Mouse (Mus musculus): ENCODE results near the gene Mafg. TPM values are rescaled to one million over a fixed set of nuclear protein-coding genes. Genes with fewer than 3 reads are reported as not detected.

Mafg gene
- total and polyA plus RNA-seq, 2 experiments from 2014 or later, result 39.7 to 40.1 TPM

DNA sequence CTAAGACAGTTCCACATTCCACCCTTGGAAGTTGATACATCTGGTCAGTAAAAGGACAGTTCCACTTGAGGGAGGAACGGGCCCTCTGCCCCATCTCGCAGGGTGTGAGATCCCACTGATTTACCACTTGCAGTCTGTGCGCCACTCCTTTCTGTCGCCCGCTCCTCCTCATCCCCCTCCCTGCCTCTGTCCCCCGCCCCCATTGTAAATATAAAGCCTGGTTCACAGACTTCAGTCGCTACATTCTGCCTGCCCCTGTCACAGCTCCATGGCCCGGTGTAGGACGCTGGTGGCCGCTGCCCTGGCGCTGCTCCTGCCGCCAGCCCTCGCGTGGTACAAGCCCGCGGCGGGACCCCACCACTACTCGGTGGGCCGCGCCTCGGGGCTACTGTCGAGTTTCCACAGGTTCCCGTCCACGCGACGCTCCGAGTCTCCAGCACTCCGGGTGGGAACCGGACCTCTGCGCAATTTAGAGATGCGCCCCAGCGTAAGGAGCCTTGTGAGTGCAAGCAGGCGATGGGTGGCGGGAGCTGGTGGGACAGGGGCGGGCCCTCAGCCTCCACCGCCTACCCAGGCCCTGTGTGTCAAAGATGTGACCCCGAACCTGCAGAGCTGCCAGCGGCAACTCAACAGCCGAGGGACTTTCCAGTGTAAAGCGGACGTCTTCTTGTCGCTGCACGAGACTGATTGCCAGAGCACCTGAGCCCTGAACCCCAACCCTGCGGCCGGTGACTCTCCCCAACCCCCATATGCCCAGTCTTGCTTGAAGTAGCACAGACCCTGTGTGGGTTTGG is 25.0 kb downstream of the Mafg start, which contains the start of gene Npb:
Gene Npb (plus strand): TSS at position 237 of the 794 bp plus-strand sequence.
- Histone ChIP-seq H3K4me2 (ENCODE audit: low read depth) (peak within 1 kb of the TSS; percentile 31), H3K4me1 (ENCODE audit: insufficient read depth) (no peaks in the 10 kb centered on the region), H3K4me3 (ENCODE audit: low read depth, low read length) (no peak within 1 kb of the TSS), H3K27ac (ENCODE audit: low read depth, low read length) (no peak within 1 kb of the TSS), H3K27me3 (ENCODE audit: insufficient read depth, low read length) (no peaks in the 10 kb centered on the region), H3K9me3 (ENCODE audit: low read length) (no peaks in the 10 kb centered on the region), H3K9ac (peak within 1 kb of the TSS; percentile 26; the same call in 1 of the 2 replicates), H3K36me3 (ENCODE audit: insufficient read depth) (peaks cover 69% of the 10 kb centered on the region)
- no peak for TF ChIP-seq CTCF (IDR thresholded peaks at IDR 0.05; ENCODE audit: low read depth)
- 8% methylated on average over 45 of the region's 45 CpGs for WGBS
- no peak for DNase-seq
- no peak for ATAC-seq

DNA sequence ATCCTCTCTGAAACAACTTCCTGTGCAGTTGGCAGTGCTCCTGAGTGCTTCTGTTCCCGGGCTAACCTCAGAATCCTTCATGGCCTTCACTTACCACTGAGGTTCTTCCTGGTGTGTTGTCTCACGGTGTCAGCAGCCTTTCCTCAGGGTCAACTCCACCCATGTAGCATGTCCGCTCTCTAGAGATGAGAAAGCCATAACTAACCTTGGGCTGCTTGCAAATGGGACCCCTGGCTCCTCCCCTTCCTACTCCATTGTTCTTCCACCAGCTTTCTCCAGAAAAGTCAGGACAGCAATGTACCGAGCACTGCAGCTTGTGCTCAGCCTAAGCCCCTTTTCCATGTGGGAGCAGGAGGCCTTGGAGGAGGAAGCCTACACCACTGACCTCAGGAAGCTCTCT is 26.6 kb downstream of the Mafg start:
- Histone ChIP-seq H3K27me3 (ENCODE audit: insufficient read depth, low read length) (no peaks in the 10 kb centered on the region), H3K4me1 (ENCODE audit: insufficient read depth) (no peaks in the 10 kb centered on the region), H3K4me3 (ENCODE audit: low read depth, low read length) (no peak overlapping the region), H3K9me3 (ENCODE audit: low read length) (no peaks in the 10 kb centered on the region), H3K9ac (no peak overlapping the region), H3K4me2 (ENCODE audit: low read depth) (no peak overlapping the region), H3K36me3 (ENCODE audit: insufficient read depth) (peaks cover 68% of the 10 kb centered on the region), H3K27ac (ENCODE audit: low read depth, low read length) (no peak overlapping the region)
- ATAC-seq, result no peak
- 76% methylated on average over 4 of the region's 4 CpGs for WGBS
- DNase-seq, result no peak
- TF ChIP-seq CTCF (IDR thresholded peaks at IDR 0.05; ENCODE audit: low read depth), result no peak

DNA sequence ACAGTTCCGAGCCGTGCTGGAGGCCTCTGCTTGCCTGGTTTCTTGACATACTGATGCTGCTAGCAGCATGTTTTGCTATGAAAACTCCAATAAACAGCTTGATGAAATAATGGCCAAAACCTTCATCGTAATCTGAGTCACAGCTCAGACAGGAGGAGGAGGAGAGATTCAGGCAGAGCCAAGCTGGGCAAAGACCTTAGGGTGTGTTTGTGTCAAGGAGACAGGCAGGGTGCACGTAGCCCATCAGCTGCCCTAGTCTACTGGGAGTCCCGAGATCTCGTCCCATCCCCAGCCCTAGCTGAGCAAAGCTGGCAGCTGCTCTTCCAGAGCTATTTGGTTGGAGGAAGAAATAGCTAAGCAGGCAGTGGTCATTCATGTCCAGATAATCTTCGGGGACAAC is 27.7 kb downstream of the Mafg start:
- no peak overlapping the region for H3K9ac ChIP-seq
- WGBS, result 86% methylated on average over 7 of the region's 7 CpGs
- no peak overlapping the region for H3K27ac ChIP-seq (ENCODE audit: low read depth, low read length)
- no peak for DNase-seq
- peaks cover 65% of the 10 kb centered on the region for H3K36me3 ChIP-seq (ENCODE audit: insufficient read depth)
- no peak for ATAC-seq
- H3K4me3 ChIP-seq (ENCODE audit: low read depth, low read length), result no peak overlapping the region
- H3K27me3 ChIP-seq (ENCODE audit: insufficient read depth, low read length), result no peaks in the 10 kb centered on the region
- no peak overlapping the region for H3K4me2 ChIP-seq (ENCODE audit: low read depth)
- H3K9me3 ChIP-seq (ENCODE audit: low read length), result no peaks in the 10 kb centered on the region
- no peak for TF ChIP-seq CTCF (IDR thresholded peaks at IDR 0.05; ENCODE audit: low read depth)
- H3K4me1 ChIP-seq (ENCODE audit: insufficient read depth), result no peaks in the 10 kb centered on the region

DNA sequence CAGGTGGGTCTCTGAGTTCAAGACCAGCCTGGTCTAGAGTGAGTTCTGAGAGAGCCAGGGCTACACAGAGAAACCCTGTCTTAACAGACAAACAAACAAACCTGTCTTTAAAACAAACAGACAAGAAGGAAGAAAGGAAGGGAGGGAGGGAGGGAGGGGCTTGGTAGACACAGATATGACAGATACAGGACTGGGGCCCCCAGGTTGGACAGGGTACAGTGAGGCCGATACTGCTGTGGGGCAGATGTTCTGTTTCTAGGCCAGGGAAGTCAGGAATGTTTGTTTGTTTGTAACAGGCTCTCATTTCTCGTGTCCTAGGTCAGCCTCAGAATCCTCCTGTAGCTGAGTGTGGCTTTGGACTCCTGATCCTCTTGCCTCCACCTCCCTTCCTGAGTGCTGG is 29.9 kb downstream of the Mafg start:
- Histone ChIP-seq H3K4me3 (ENCODE audit: low read depth, low read length) (no peak overlapping the region), H3K4me2 (ENCODE audit: low read depth) (no peak overlapping the region), H3K27ac (ENCODE audit: low read depth, low read length) (no peak overlapping the region), H3K4me1 (ENCODE audit: insufficient read depth) (peaks cover 6% of the 10 kb centered on the region; the same call in 1 of the 2 replicates), H3K9ac (no peak overlapping the region), H3K9me3 (ENCODE audit: low read length) (no peaks in the 10 kb centered on the region), H3K27me3 (ENCODE audit: insufficient read depth, low read length) (no peaks in the 10 kb centered on the region), H3K36me3 (ENCODE audit: insufficient read depth) (peaks cover 52% of the 10 kb centered on the region)
- no peak for TF ChIP-seq CTCF (IDR thresholded peaks at IDR 0.05; ENCODE audit: low read depth)
- ATAC-seq, result no peak
- 88% methylated on average over 2 of the region's 2 CpGs for WGBS
- DNase-seq, result no peak

DNA sequence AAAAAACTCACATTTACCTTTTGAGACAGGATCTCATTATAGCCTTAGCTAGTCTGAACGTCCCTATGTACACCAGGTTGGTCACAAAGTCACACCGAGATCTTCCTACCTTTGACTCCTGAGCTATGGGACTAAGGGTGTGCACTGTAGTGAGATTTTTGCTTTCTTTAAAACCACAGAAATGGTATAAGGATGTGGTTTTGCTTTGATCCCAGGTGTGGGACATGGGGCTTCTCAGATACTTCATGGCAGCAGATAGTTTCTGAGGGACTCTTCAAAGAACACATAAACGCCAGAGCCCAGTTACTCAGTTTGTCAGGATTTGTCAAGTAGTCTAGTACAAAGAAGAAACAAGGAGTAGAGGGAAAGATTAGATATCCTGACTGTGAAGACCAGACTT is 32.7 kb downstream of the Mafg start:
- H3K4me1 ChIP-seq (ENCODE audit: insufficient read depth), result peaks cover 13% of the 10 kb centered on the region
- no peak overlapping the region for H3K4me3 ChIP-seq (ENCODE audit: low read depth, low read length)
- H3K9me3 ChIP-seq (ENCODE audit: low read length), result no peaks in the 10 kb centered on the region
- H3K9ac ChIP-seq, result no peak overlapping the region
- DNase-seq (no peak), ATAC-seq (no peak)
- H3K27me3 ChIP-seq (ENCODE audit: insufficient read depth, low read length), result no peaks in the 10 kb centered on the region
- peaks cover 47% of the 10 kb centered on the region for H3K36me3 ChIP-seq (ENCODE audit: insufficient read depth)
- WGBS, result 97% methylated on average over 3 of the region's 3 CpGs
- H3K4me2 ChIP-seq (ENCODE audit: low read depth), result no peak overlapping the region
- no peak overlapping the region for H3K27ac ChIP-seq (ENCODE audit: low read depth, low read length)
- no peak for TF ChIP-seq CTCF (IDR thresholded peaks at IDR 0.05; ENCODE audit: low read depth)

DNA sequence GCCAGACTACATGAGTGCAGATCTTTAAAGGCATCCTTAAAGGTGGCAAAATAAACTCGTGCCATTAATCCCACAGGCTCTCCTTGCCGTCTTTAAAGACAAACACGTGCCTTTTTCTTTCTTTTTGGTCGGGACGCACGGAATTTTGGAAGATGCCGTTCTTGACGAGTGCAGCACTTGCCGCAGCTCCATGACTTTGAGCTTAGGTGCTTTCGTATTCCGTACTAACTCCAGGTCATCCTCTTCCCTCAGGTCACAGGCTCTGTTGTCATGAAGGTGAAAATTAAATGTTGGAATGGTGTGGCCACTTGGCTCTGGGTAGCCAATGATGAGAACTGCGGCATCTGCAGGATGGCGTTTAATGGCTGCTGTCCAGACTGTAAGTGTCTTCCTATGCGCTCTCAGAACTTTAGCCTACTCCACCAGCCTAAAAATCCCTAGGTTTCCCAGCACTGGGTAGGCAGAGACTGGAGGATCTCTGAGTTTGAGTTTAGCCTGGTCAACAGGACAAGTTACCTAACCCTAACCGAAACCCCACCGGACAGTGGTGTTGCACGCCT is 34.3 kb downstream of the Mafg start:
- no peaks in the 10 kb centered on the region for H3K9me3 ChIP-seq (ENCODE audit: low read length)
- no peak for DNase-seq
- H3K36me3 ChIP-seq (ENCODE audit: insufficient read depth), result peaks cover 49% of the 10 kb centered on the region
- 45% methylated on average over 17 of the region's 17 CpGs for WGBS
- peak overlapping the region; percentile 80 for H3K4me3 ChIP-seq (ENCODE audit: low read depth, low read length)
- H3K27ac ChIP-seq (ENCODE audit: low read depth, low read length), result peak overlapping the region; percentile 79
- no peak for ATAC-seq
- H3K27me3 ChIP-seq (ENCODE audit: insufficient read depth, low read length), result no peaks in the 10 kb centered on the region
- peak overlapping the region; percentile 91 for H3K9ac ChIP-seq
- H3K4me1 ChIP-seq (ENCODE audit: insufficient read depth), result peaks cover 13% of the 10 kb centered on the region
- peak overlapping the region; percentile 84 for H3K4me2 ChIP-seq (ENCODE audit: low read depth)
- TF ChIP-seq CTCF (IDR thresholded peaks at IDR 0.05; ENCODE audit: low read depth), result no peak

DNA sequence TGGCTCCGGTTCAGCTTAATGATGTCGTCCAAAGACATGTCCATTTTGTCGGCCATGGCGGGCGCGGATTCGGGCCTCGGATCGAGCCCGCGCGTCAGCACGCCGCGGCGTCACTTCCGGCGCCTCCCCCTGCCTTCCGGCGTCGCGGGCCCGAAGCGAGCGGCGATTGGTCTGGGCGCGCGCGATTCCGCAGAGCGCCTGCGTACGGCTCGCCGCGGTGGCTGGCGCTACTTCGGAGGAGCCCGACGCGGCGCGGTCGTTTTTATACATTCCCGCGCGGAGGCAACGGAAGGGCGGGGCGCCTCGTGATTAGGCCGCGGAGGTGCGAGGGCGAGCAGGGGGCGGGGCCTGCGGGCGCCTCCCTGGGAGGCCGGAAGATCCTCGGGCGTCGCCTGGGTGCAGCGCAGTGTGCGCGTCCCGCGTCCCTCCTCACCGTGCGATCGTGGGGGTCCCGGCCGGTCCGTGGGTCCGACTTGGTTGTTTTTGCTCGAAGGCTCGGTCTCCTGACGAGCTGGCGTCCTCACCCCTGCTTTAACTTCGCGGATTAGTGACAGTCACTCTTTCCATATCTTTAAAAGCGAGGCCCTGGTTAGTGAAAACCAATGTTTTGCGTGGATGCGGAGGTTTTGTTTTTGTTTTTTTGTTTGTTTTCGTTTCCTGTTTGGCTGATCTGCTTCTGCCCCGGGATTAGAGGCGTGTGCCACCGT is 35.0 kb downstream of the Mafg start, which contains the start of the genes Alyref and Anapc11:
Gene Alyref (minus strand): TSS at position 83 of the 707 bp plus-strand sequence.
Gene Anapc11 (plus strand): TSS at position 139 of the 707 bp plus-strand sequence.
- Histone ChIP-seq H3K4me1 (ENCODE audit: insufficient read depth) (peaks cover 13% of the 10 kb centered on the region), H3K9me3 (ENCODE audit: low read length) (no peaks in the 10 kb centered on the region), H3K36me3 (ENCODE audit: insufficient read depth) (peaks cover 55% of the 10 kb centered on the region), H3K4me3 (ENCODE audit: low read depth, low read length) (peak within 1 kb of the TSS; percentile 80), H3K9ac (peak within 1 kb of the TSS; percentile 91), H3K4me2 (ENCODE audit: low read depth) (peak within 1 kb of the TSS; percentile 93), H3K27me3 (ENCODE audit: insufficient read depth, low read length) (no peaks in the 10 kb centered on the region), H3K27ac (ENCODE audit: low read depth, low read length) (peak within 1 kb of the TSS; percentile 85)
- DNase-seq (peak; percentile 98), ATAC-seq (peak; percentile 99)
- no peak for TF ChIP-seq CTCF (IDR thresholded peaks at IDR 0.05; ENCODE audit: low read depth)
- 3% methylated on average over 88 of the region's 88 CpGs for WGBS
